Mouse (Mus musculus) forebrain, embryonic 14.5 days (tissue): ENCODE measurements around the gene Mon2. TPM values are rescaled to one million over a fixed set of nuclear protein-coding genes. Genes with fewer than 3 reads are reported as not detected.

ENCODE experiments used
- ATAC-seq: fragments of 200-750 bp; cut with Nextera tagmentation; 2 replicates; pipeline ENCODE4 v1.8.0; 2017; ENCODE audit warnings: mild to moderate bottlenecking, moderate library complexity
- DNase-seq: peaks from one replicate; pipeline ENCODE4 v3.0.0-alpha.2; 2015; ENCODE audit warnings: low spot score
- H3K27ac ChIP-seq: fragments of 300-500 bp; sonication (generic); 2 replicates; pipeline ENCODE4 v1.5.1; 2014; ENCODE audit warnings: low read depth, mild to moderate bottlenecking, control low read depth, low read length, moderate library complexity
- H3K27me3 ChIP-seq: fragments of 300-500 bp; sonication (generic); replicated peaks from 2 replicates; pipeline ENCODE4 v1.6.1; 2014; ENCODE audit warnings: low read length, control low read depth, mixed read lengths; ENCODE audit not compliant: control insufficient read depth, insufficient read depth
- H3K36me3 ChIP-seq: fragments of 300-500 bp; sonication (generic); 2 replicates; pipeline ENCODE4 v1.6.1; 2014; ENCODE audit warnings: low read length, control low read depth; ENCODE audit not compliant: control insufficient read depth, insufficient read depth
- H3K4me1 ChIP-seq: fragments of 300-500 bp; sonication (generic); 2 replicates; pipeline ENCODE4 v1.6.1; 2014; ENCODE audit warnings: antibody characterized with exemption, low read length, control low read depth; ENCODE audit not compliant: control insufficient read depth, insufficient read depth
- H3K4me2 ChIP-seq: fragments of 300-500 bp; sonication (generic); 2 replicates; pipeline ENCODE4 v1.6.1; 2014; ENCODE audit warnings: mild to moderate bottlenecking, control low read depth, low read length
- H3K4me3 ChIP-seq: fragments of 300-500 bp; sonication (generic); 2 replicates; pipeline ENCODE4 v1.5.1; 2014; ENCODE audit warnings: low read depth, low read length, control low read depth
- H3K9ac ChIP-seq: fragments of 300-500 bp; sonication (generic); 2 replicates; pipeline ENCODE4 v1.6.1; 2014; ENCODE audit warnings: mild to moderate bottlenecking, low read length, control low read depth, moderate library complexity
- H3K9me3 ChIP-seq: fragments of 300-500 bp; sonication (generic); replicated peaks from 2 replicates; pipeline ENCODE4 v1.6.1; 2016; ENCODE audit warnings: low read length, control low read depth, mixed read lengths; ENCODE audit not compliant: control insufficient read depth
- WGBS: fragments of 180-500 bp; shearing (Covaris S2); extraction: QIAGEN DNeasy Blood & Tissue Kit; methylation state at CpG from one replicate; pipeline ENCODE4 v1.1.7; 2014; 5-methylcytosine and 5-hydroxymethylcytosine counted together
- polyA plus RNA-seq: library from polyadenylated mRNA; unstranded; fragments of >200 nt; fragmentation: Nextera tagmentation; extraction: Ambion mirVana; gene quantifications from 2 replicates; pipeline ENCODE4 v1.2.1, GENCODE M21; 2014

Mon2 gene
- polyA plus RNA-seq, 1 experiment from 2014 or later: 23.5 TPM

DNA sequence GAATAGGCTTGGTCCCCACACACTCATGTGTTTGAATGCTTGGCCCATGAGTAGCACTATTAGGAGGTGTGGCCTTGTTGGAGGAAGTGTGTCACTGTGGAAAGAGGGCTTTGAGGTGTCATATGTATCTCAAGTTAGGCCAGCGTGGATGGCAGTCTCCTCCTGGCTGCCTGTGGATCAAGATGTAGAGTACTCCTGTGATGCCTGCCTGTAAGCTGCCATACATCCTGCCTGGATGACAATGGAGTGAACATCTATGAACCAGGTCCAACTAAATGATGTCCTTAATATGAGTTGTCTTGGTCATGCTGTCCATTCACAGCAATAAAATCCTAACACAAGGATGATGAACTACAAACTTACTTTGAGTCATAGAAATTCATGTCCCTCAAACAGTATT lies 64.9 kb downstream of the Mon2 start:
- Histone ChIP-seq H3K9me3 (no peaks in the 10 kb centered on the region), H3K9ac (no peak overlapping the region), H3K4me3 (no peak overlapping the region), H3K4me2 (no peak overlapping the region), H3K36me3 (peaks cover 81% of the 10 kb centered on the region), H3K27me3 (no peaks in the 10 kb centered on the region), H3K4me1 (no peaks in the 10 kb centered on the region), H3K27ac (no peak overlapping the region)
- no peak for DNase-seq
- WGBS: 88% methylated on average over 1 of the region's 1 CpGs
- ATAC-seq: no peak

DNA sequence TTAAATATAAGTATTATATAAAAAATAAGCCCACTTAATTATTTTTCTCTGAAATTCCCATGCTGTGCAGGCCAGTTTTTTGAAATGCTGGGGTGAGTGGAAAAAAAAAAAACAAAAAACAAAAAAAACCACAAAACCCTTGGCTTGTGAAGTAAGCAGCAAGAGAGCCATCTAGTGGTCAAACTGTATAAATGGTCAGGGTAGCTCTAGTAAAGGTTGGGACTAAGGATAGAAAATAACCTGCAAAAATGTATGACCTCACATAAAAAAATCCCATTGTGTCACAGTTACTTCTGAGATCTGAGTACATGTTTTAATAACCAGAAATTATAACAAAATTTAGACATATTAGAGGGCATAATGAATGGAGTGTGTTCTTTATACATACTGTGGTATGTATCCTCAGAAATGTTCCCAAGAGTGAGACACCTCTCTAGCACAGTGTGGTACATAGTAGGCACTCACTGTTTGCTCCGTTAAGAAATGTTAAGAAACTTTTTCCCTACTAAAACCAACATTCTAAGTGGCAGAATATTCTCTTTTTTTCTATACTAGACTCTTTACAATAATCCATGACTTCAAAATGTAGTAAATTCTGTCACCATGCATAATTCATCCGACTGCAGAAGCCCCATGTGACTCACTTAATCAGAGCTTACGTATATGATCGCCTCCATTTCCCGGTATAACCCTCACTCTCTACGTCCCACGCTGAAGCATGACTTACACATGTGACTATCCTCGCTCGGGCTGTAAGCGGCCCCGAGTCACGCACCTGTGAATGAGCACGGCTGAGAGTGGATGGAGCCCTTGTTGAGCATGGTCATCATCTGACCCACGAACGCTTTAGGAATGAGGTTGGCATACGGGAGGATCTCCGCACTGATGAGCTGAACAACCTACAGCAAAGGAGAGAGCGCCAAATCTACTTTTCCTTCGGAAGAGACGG lies 70.8 kb downstream of the Mon2 start:
- Histone ChIP-seq H3K4me3 (no peak overlapping the region), H3K4me1 (no peaks in the 10 kb centered on the region), H3K27me3 (no peaks in the 10 kb centered on the region), H3K9me3 (no peaks in the 10 kb centered on the region), H3K9ac (no peak overlapping the region), H3K27ac (no peak overlapping the region), H3K4me2 (no peak overlapping the region), H3K36me3 (peaks cover 68% of the 10 kb centered on the region)
- ATAC-seq (peak; percentile 60; the same call in 1 of the 2 replicates), DNase-seq (peak; percentile 90)
- WGBS: 92% methylated on average over 20 of the region's 20 CpGs

DNA sequence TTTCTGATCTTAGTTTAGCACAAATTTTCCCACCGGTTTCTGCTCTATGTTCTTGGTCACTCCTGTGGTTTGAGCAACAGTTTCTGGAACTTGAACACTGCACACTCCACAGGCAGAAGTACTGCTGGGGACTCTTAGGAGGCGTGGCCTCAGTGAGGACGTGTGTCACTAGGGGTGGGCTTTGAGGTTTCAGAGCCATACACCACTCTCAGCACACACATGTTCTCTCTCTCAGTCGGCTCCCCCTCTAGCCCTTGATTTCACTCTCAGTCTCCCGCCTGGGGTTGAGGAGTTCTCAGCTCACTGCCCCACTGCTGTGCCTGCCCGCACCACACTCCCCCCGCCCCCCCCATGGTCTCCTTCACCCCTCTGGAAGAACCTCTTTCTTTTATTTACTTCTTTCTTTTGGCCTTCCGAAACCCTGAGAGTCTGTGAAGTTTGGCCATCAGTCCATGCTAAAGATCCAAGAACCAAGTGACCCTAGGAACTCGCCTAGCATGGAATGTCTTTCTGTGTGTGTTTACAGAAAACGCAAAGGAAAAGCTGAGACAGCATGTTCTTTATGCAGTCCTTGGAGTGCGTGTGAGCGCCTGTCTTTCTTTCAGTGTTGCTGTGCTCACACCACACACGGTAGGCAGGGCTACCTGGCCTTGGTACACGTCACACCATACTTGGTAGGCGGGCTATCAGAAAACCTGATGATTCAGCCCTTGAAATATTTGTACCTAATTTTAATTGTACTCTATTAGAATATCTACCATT lies 71.6 kb downstream of the Mon2 start:
- Histone ChIP-seq H3K27ac (no peak overlapping the region), H3K4me3 (no peak overlapping the region), H3K36me3 (peaks cover 68% of the 10 kb centered on the region), H3K4me1 (no peaks in the 10 kb centered on the region), H3K4me2 (no peak overlapping the region), H3K9me3 (no peaks in the 10 kb centered on the region), H3K27me3 (no peaks in the 10 kb centered on the region), H3K9ac (no peak overlapping the region)
- DNase-seq (no peak), ATAC-seq (peak; percentile 41)
- WGBS: 84% methylated on average over 15 of the region's 15 CpGs

DNA sequence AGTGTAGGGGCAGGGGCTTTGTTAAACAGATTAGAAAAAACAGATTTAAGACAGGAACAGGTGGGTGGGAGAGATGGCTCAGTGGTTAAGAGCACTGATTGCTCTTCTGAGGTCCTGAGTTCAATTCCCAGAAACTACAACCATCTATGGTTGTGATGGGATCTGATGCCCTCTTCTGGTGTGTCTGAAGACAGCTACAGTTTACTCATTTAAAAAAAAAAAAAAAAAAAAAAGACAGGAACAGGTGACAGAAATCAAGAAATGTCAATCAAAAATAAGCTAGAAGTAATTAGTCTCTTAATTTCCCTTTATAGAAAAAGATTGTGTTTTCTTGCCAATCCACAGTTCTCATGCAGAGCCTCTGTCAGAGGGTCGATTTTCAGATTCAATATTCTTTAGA lies 74.3 kb downstream of the Mon2 start:
- no peak overlapping the region for H3K9ac ChIP-seq
- peaks cover 69% of the 10 kb centered on the region for H3K36me3 ChIP-seq
- no peaks in the 10 kb centered on the region for H3K4me1 ChIP-seq
- no peaks in the 10 kb centered on the region for H3K9me3 ChIP-seq
- ATAC-seq: no peak
- H3K4me3 ChIP-seq: no peak overlapping the region
- no peaks in the 10 kb centered on the region for H3K27me3 ChIP-seq
- WGBS: 70% methylated on average over 1 of the region's 1 CpGs
- no peak overlapping the region for H3K27ac ChIP-seq
- no peak for DNase-seq
- no peak overlapping the region for H3K4me2 ChIP-seq

DNA sequence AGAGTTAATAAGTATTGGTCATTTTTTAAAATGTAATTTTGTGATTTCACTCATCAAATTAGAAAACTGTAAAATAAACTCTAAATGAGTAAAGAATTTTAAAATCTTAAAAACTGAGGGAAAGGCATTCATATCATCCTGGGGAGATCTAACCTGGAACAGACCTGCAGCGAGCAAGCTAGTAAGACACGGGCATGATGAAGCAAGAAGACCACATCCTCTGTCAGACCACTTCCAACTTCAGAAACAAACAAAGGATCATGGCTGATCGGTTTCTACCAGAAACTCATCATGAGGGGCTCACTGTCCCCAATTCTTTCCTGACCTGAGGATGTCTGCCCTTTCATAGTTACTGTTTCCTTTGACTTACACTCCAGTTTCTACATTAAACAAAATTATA lies 74.9 kb downstream of the Mon2 start:
- no peaks in the 10 kb centered on the region for H3K27me3 ChIP-seq
- DNase-seq (no peak), ATAC-seq (no peak)
- H3K9ac ChIP-seq: no peak overlapping the region
- H3K4me1 ChIP-seq: no peaks in the 10 kb centered on the region
- no peak overlapping the region for H3K4me3 ChIP-seq
- peaks cover 71% of the 10 kb centered on the region for H3K36me3 ChIP-seq
- no peaks in the 10 kb centered on the region for H3K9me3 ChIP-seq
- no peak overlapping the region for H3K27ac ChIP-seq
- no peak overlapping the region for H3K4me2 ChIP-seq
- WGBS: 87% methylated on average over 3 of the region's 3 CpGs

DNA sequence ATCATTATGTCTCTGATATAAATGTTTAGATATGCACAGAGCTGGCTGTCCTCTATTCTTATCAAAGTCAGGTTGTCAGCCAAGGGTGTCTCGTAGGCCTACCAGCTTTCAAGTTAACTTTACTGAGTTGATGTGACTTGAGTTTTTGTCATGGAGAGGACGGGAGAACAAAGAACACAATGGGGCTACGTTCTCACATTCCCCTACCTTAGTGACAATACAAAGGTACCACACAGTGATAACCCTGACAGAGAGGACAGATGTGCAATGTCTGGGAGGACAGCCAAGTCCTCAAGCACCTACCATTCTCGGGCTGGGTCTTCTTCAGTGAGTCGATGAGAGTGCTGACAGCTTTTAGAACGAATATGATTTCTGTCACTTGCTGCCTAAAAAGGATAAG lies 76.9 kb downstream of the Mon2 start:
- WGBS: 69% methylated on average over 6 of the region's 6 CpGs
- Histone ChIP-seq H3K9me3 (no peaks in the 10 kb centered on the region), H3K27ac (no peak overlapping the region), H3K9ac (no peak overlapping the region), H3K4me1 (no peaks in the 10 kb centered on the region), H3K27me3 (no peaks in the 10 kb centered on the region), H3K36me3 (peaks cover 76% of the 10 kb centered on the region), H3K4me2 (no peak overlapping the region), H3K4me3 (no peak overlapping the region)
- DNase-seq (no peak), ATAC-seq (no peak)

DNA sequence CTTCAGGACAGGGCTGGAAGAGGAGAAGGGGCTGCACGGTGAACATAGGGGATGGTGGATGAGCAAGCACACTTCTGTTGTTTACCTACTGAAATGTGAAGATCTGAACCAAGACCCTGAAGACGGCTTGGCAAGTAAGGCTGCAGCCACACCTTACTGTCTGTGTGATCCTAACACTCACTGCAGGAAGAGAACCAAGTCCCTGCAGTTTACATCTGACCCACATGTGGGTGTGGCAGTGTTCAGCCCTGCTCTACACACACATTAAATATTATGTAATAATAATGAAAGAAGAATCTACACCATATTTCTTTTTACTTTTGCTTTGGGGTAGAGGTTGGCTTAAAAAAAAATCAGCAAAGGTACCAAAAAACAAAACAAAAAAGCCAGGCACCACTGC lies 78.5 kb downstream of the Mon2 start:
- no peak overlapping the region for H3K9ac ChIP-seq
- DNase-seq (no peak), ATAC-seq (no peak)
- H3K27me3 ChIP-seq: no peaks in the 10 kb centered on the region
- H3K4me2 ChIP-seq: no peak overlapping the region
- H3K36me3 ChIP-seq: peaks cover 67% of the 10 kb centered on the region
- WGBS: 94% methylated on average over 2 of the region's 2 CpGs
- H3K4me1 ChIP-seq: no peaks in the 10 kb centered on the region
- no peak overlapping the region for H3K27ac ChIP-seq
- H3K4me3 ChIP-seq: no peak overlapping the region
- no peaks in the 10 kb centered on the region for H3K9me3 ChIP-seq

DNA sequence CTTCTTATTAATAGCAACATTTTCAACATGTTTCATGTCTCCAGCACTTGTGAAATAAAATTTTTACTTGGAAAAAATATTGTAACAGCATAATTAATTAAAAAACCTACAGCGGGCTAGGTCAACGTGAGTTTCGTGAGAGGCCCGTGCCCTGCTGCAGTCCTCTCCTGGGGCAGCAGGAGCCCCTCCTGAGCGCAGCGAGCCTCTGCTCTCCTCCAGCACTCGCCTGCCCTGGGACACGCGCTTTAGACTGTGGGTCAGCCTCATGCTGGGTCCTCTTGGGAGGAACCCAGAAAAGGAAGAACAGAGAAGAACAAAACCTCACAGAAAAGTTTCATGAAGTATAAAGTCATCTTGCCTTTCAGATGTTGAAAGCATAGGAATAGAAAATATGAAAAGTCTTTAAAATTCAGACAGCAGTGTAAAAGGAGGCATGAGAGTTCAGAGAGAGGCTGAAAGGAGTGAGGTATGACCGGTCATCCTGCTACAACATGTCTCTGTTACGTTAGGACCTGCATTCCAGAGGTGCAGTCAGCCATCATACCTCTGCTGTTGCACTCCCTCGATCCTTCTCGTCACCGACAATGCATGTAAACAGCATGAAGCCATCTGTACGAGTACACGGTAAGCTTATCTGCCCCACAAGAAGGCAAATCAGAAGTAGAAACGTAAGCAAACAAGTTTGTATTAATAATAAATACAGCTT lies 81.8 kb downstream of the Mon2 start:
- no peak overlapping the region for H3K4me3 ChIP-seq
- 70% methylated on average over 17 of the region's 17 CpGs for WGBS
- H3K4me1 ChIP-seq: no peaks in the 10 kb centered on the region
- H3K27ac ChIP-seq: no peak overlapping the region
- H3K36me3 ChIP-seq: peaks cover 57% of the 10 kb centered on the region
- no peak overlapping the region for H3K9ac ChIP-seq
- no peaks in the 10 kb centered on the region for H3K27me3 ChIP-seq
- no peak overlapping the region for H3K4me2 ChIP-seq
- no peaks in the 10 kb centered on the region for H3K9me3 ChIP-seq
- DNase-seq: no peak
- no peak for ATAC-seq
